Mouse (Mus musculus) liver, embryonic 16.5 days (tissue): ENCODE measurements around the gene Csmd2. TPM values are rescaled to one million over a fixed set of nuclear protein-coding genes. Genes with fewer than 3 reads are reported as not detected.

Experiments used
- ATAC-seq: fragments of 200-750 bp; cut with Nextera tagmentation; 2 replicates; pipeline ENCODE4 v1.8.0; 2017; ENCODE audit warnings: low read depth, mild to moderate bottlenecking, moderate number of reproducible peaks, moderate library complexity
- H3K27ac ChIP-seq: fragments of 300-500 bp; sonication (generic); 2 replicates; pipeline ENCODE4 v1.5.1; 2014; ENCODE audit warnings: mild to moderate bottlenecking, low read length
- H3K27me3 ChIP-seq: fragments of 300-500 bp; sonication (generic); 2 replicates; pipeline ENCODE4 v1.6.1; 2014; ENCODE audit warnings: low read depth, low read length, mixed read lengths; ENCODE audit not compliant: control insufficient read depth, insufficient read depth
- H3K36me3 ChIP-seq: fragments of 300-500 bp; sonication (generic); 2 replicates; pipeline ENCODE4 v1.6.1; 2014; ENCODE audit warnings: mild to moderate bottlenecking; ENCODE audit not compliant: control insufficient read depth, insufficient read depth
- H3K4me1 ChIP-seq: fragments of 300-500 bp; sonication (generic); 2 replicates; pipeline ENCODE4 v1.6.1; 2014; ENCODE audit warnings: low read depth, low read length, mixed read lengths; ENCODE audit not compliant: control insufficient read depth
- H3K4me2 ChIP-seq: fragments of 300-500 bp; sonication (generic); 2 replicates; pipeline ENCODE4 v1.6.1; 2014; ENCODE audit warnings: low read depth, low read length, mixed read lengths
- H3K4me3 ChIP-seq: fragments of 300-500 bp; sonication (generic); 2 replicates; pipeline ENCODE4 v1.5.1; 2014; ENCODE audit warnings: low read depth, mild to moderate bottlenecking, low read length
- H3K9ac ChIP-seq: fragments of 300-500 bp; sonication (generic); 2 replicates; pipeline ENCODE4 v1.6.1; 2014; ENCODE audit warnings: low read depth, low read length
- H3K9me3 ChIP-seq: fragments of 300-500 bp; sonication (generic); replicated peaks from 2 replicates; pipeline ENCODE4 v1.6.1; 2016; ENCODE audit warnings: low read length; ENCODE audit not compliant: control insufficient read depth
- WGBS: fragments of 180-500 bp; shearing (Covaris S2); extraction: QIAGEN DNeasy Blood & Tissue Kit; methylation state at CpG from one replicate; pipeline ENCODE4 v1.1.7; 2014; ENCODE audit not compliant: insufficient replicate concordance; 5-methylcytosine and 5-hydroxymethylcytosine counted together
- polyA plus RNA-seq: library from polyadenylated mRNA; unstranded; fragments of >200 nt; fragmentation: Nextera tagmentation; extraction: Ambion mirVana; gene quantifications from 2 replicates; pipeline ENCODE4 v1.2.1, GENCODE M21; 2015

The Csmd2 gene
- polyA plus RNA-seq, 1 experiment from 2014 or later, result not detected

GRCm38 (mm10) chr4:128306011-128306410 is 318.4 kb downstream of the Csmd2 start:
- Histone ChIP-seq H3K9ac (no peak overlapping the region), H3K27ac (no peak overlapping the region), H3K9me3 (no peaks in the 10 kb centered on the region), H3K4me2 (no peak overlapping the region), H3K4me1 (no peaks in the 10 kb centered on the region), H3K27me3 (no peaks in the 10 kb centered on the region), H3K36me3 (no peaks in the 10 kb centered on the region), H3K4me3 (no peak overlapping the region)
- ATAC-seq, result no peak
- 69% methylated on average over 8 of the region's 8 CpGs for WGBS

GRCm38 (mm10) chr4:128315328-128315727 is 327.7 kb downstream of the Csmd2 start:
- H3K4me3 ChIP-seq, result no peak overlapping the region
- H3K27ac ChIP-seq, result no peak overlapping the region
- no peaks in the 10 kb centered on the region for H3K9me3 ChIP-seq
- no peak overlapping the region for H3K4me2 ChIP-seq
- no peaks in the 10 kb centered on the region for H3K27me3 ChIP-seq
- ATAC-seq, result no peak
- no peaks in the 10 kb centered on the region for H3K4me1 ChIP-seq
- H3K36me3 ChIP-seq, result no peaks in the 10 kb centered on the region
- no peak overlapping the region for H3K9ac ChIP-seq
- 57% methylated on average over 5 of the region's 5 CpGs for WGBS

- Histone ChIP-seq H3K27me3 (no peaks in the 10 kb centered on the region), H3K4me3 (no peak overlapping the region), H3K4me2 (no peak overlapping the region), H3K9me3 (no peaks in the 10 kb centered on the region), H3K36me3 (no peaks in the 10 kb centered on the region), H3K27ac (no peak overlapping the region), H3K9ac (no peak overlapping the region), H3K4me1 (no peaks in the 10 kb centered on the region)
- no peak for ATAC-seq
- WGBS, result 66% methylated on average over 4 of the region's 4 CpGs
Observed at GRCm38 (mm10) chr4:128317951-128318350, 330.3 kb downstream of the Csmd2 start.

GRCm38 (mm10) chr4:128325511-128325910 is 337.9 kb downstream of the Csmd2 start:
- H3K4me1 ChIP-seq, result no peaks in the 10 kb centered on the region
- whole genome bisulfite sequencing, result 46% methylated on average over 2 of the region's 2 CpGs

GRCm38 (mm10) chr4:128326755-128327154 is 339.1 kb downstream of the Csmd2 start:
- no peak for ATAC-seq
- Histone ChIP-seq H3K36me3 (no peaks in the 10 kb centered on the region), H3K4me1 (no peaks in the 10 kb centered on the region), H3K9me3 (no peaks in the 10 kb centered on the region), H3K9ac (no peak overlapping the region), H3K27me3 (no peaks in the 10 kb centered on the region), H3K4me2 (no peak overlapping the region), H3K4me3 (no peak overlapping the region), H3K27ac (no peak overlapping the region)
- 49% methylated on average over 4 of the region's 4 CpGs for WGBS

More at GRCm38 (mm10) chr4:128325511-128325910, 337.9 kb downstream of the Csmd2 start:
- Histone ChIP-seq H3K27ac (no peak overlapping the region), H3K27me3 (no peaks in the 10 kb centered on the region), H3K4me3 (no peak overlapping the region), H3K9ac (no peak overlapping the region), H3K9me3 (no peaks in the 10 kb centered on the region), H3K4me2 (no peak overlapping the region), H3K36me3 (no peaks in the 10 kb centered on the region)
- no peak for ATAC-seq

- Histone ChIP-seq H3K4me2 (no peak overlapping the region), H3K27ac (no peak overlapping the region), H3K4me3 (no peak overlapping the region), H3K4me1 (no peaks in the 10 kb centered on the region), H3K36me3 (no peaks in the 10 kb centered on the region), H3K27me3 (no peaks in the 10 kb centered on the region), H3K9me3 (no peaks in the 10 kb centered on the region), H3K9ac (no peak overlapping the region)
- WGBS, result 57% methylated on average over 6 of the region's 6 CpGs
- ATAC-seq, result no peak
Observed at GRCm38 (mm10) chr4:128327421-128327820, 339.8 kb downstream of the Csmd2 start.

- 55% methylated on average over 9 of the region's 9 CpGs for WGBS
- no peak overlapping the region for H3K9ac ChIP-seq
- H3K4me2 ChIP-seq, result no peak overlapping the region
- no peak for ATAC-seq
- no peaks in the 10 kb centered on the region for H3K4me1 ChIP-seq
- H3K4me3 ChIP-seq, result no peak overlapping the region
- H3K27ac ChIP-seq, result no peak overlapping the region
- H3K36me3 ChIP-seq, result no peaks in the 10 kb centered on the region
- H3K9me3 ChIP-seq, result no peaks in the 10 kb centered on the region
- no peaks in the 10 kb centered on the region for H3K27me3 ChIP-seq
Observed at GRCm38 (mm10) chr4:128330519-128330918, 342.9 kb downstream of the Csmd2 start.

- no peak overlapping the region for H3K27ac ChIP-seq
- H3K27me3 ChIP-seq, result no peaks in the 10 kb centered on the region
- no peak overlapping the region for H3K4me3 ChIP-seq
- no peaks in the 10 kb centered on the region for H3K4me1 ChIP-seq
- no peak overlapping the region for H3K4me2 ChIP-seq
- 57% methylated on average over 7 of the region's 7 CpGs for WGBS
- H3K36me3 ChIP-seq, result no peaks in the 10 kb centered on the region
- ATAC-seq, result no peak
- no peak overlapping the region for H3K9ac ChIP-seq
- no peaks in the 10 kb centered on the region for H3K9me3 ChIP-seq
Observed at GRCm38 (mm10) chr4:128340457-128340856, 352.8 kb downstream of the Csmd2 start.

GRCm38 (mm10) chr4:128341315-128341714 is 353.7 kb downstream of the Csmd2 start:
- ATAC-seq, result no peak
- Histone ChIP-seq H3K9me3 (no peaks in the 10 kb centered on the region), H3K4me1 (no peaks in the 10 kb centered on the region), H3K4me3 (no peak overlapping the region), H3K36me3 (no peaks in the 10 kb centered on the region), H3K4me2 (no peak overlapping the region), H3K27me3 (no peaks in the 10 kb centered on the region), H3K27ac (no peak overlapping the region), H3K9ac (no peak overlapping the region)
- whole genome bisulfite sequencing, result 45% methylated on average over 7 of the region's 7 CpGs
